Mouse (Mus musculus): Measurements from ENCODE around the gene Inmt.

- TF ChIP-seq CTCF (IDR thresholded peaks at IDR 0.05; ENCODE audit: low read depth) = no peak
- TF ChIP-seq EP300 (IDR thresholded peaks at IDR 0.05; ENCODE audit: low read depth) = no peak
These were observed 43.5 kb downstream of the Inmt start for GRCm38 (mm10) chr6:55131301-55131700.
